Mouse (Mus musculus) spleen, adult 2 months (tissue): ENCODE results near the gene Rab3a. TPM values are rescaled to one million over a fixed set of nuclear protein-coding genes. Genes with fewer than 3 reads are reported as not detected.
A peak's percentile ranks its signal among the peaks of the same experiment; 100 is the strongest.

ENCODE experiments used
- DNase-seq, 2 experiments: peaks; one replicate each; pipeline versions ENCODE4 v3.0.0 to v3.0.0-alpha.2; 2012 to 2021; ENCODE audit warnings: low spot score in 2 of 2, low read depth in 1 of 2
- H3K27ac ChIP-seq: fragments of 200-500 bp; 2 replicates; pipeline ENCODE4 v1.5.1; 2012; ENCODE audit warnings: low read length, inconsistent platforms; ENCODE audit not compliant: insufficient read depth
- H3K27me3 ChIP-seq: fragments of 200-500 bp; 2 replicates; pipeline ENCODE4 v1.6.1; 2012; ENCODE audit warnings: mild to moderate bottlenecking, moderate library complexity, low read length, inconsistent platforms; ENCODE audit not compliant: control insufficient read depth, insufficient read depth
- H3K36me3 ChIP-seq: fragments of 200-500 bp; 2 replicates; pipeline ENCODE4 v1.6.1; 2012; ENCODE audit warnings: mild to moderate bottlenecking, low read length, inconsistent platforms; ENCODE audit not compliant: control insufficient read depth, insufficient read depth
- H3K4me1 ChIP-seq: fragments of 200-500 bp; 2 replicates; pipeline ENCODE4 v1.6.1; 2011; ENCODE audit warnings: inconsistent platforms; ENCODE audit not compliant: control insufficient read depth, insufficient read depth, insufficient read length
- H3K4me3 ChIP-seq: fragments of 200-500 bp; 2 replicates; pipeline ENCODE4 v1.5.1; 2011; ENCODE audit warnings: mild to moderate bottlenecking, inconsistent platforms; ENCODE audit not compliant: insufficient read depth, insufficient read length; ENCODE audit errors: extremely low read depth
- CTCF ChIP-seq: fragments of 200-500 bp; IDR thresholded peaks from 2 replicates; pipeline ENCODE4 v1.5.1; 2011; ENCODE audit warnings: mild to moderate bottlenecking, inconsistent platforms; ENCODE audit not compliant: insufficient read depth, insufficient read length, insufficient replicate concordance; ENCODE audit errors: extremely low read depth
- POLR2A ChIP-seq: fragments of 200-500 bp; IDR thresholded peaks from 2 replicates; pipeline ENCODE4 v1.6.1; 2011; ENCODE audit warnings: low read depth, low read length, inconsistent platforms
- WGBS: fragments of 180-500 bp; shearing (Covaris S2); methylation state at CpG from one replicate; pipeline ENCODE4 v1.1.7; 2018; 5-methylcytosine and 5-hydroxymethylcytosine counted together
- polyA plus RNA-seq: library from polyadenylated mRNA; depleted of rRNA; stranded (reverse); fragments of >200 nt; gene quantifications from 2 replicates; pipeline ENCODE4 v1.2.3, GENCODE M21; 2012

Rab3a gene
- polyA plus RNA-seq, 1 experiment: 12.1 TPM

- TF ChIP-seq POLR2A (no peak), CTCF (no peak)
- H3K36me3 ChIP-seq: no peaks in the 10 kb centered on the region
- peak; percentile 74 to 80 for DNase-seq
- H3K4me3 ChIP-seq: peak overlapping the region; percentile 58
- H3K27me3 ChIP-seq: no peaks in the 10 kb centered on the region
- peaks cover 35% of the 10 kb centered on the region for H3K4me1 ChIP-seq
- H3K27ac ChIP-seq: no peak overlapping the region
- 2% methylated on average over 56 of the region's 57 CpGs for WGBS
Observed at GRCm38 (mm10) chr8:70797081-70798070, 42.9 kb downstream of the Rab3a start.

GRCm38 (mm10) chr8:70798281-70798680, 43.8 kb downstream of the Rab3a start:
- Histone ChIP-seq H3K36me3 (no peaks in the 10 kb centered on the region), H3K4me1 (peaks cover 29% of the 10 kb centered on the region), H3K4me3 (no peak overlapping the region), H3K27ac (no peak overlapping the region), H3K27me3 (no peaks in the 10 kb centered on the region)
- TF ChIP-seq POLR2A (no peak), CTCF (no peak)
- WGBS: 38% methylated on average over 15 of the region's 15 CpGs
- DNase-seq: no peak

GRCm38 (mm10) chr8:70800648-70801047, 46.2 kb downstream of the Rab3a start:
- WGBS: 44% methylated on average over 10 of the region's 10 CpGs
- no peak overlapping the region for H3K27ac ChIP-seq
- DNase-seq: no peak
- no peak overlapping the region for H3K4me3 ChIP-seq
- H3K27me3 ChIP-seq: no peaks in the 10 kb centered on the region
- peaks cover 33% of the 10 kb centered on the region for H3K4me1 ChIP-seq
- no peaks in the 10 kb centered on the region for H3K36me3 ChIP-seq
- TF ChIP-seq CTCF (no peak), POLR2A (no peak)

GRCm38 (mm10) chr8:70801156-70801555, 46.7 kb downstream of the Rab3a start:
- DNase-seq: peak in 1 of 2 experiments; percentile 44
- H3K4me3 ChIP-seq: no peak overlapping the region
- no peaks in the 10 kb centered on the region for H3K27me3 ChIP-seq
- TF ChIP-seq CTCF (no peak), POLR2A (no peak)
- H3K4me1 ChIP-seq: peaks cover 38% of the 10 kb centered on the region
- no peaks in the 10 kb centered on the region for H3K36me3 ChIP-seq
- 32% methylated on average over 15 of the region's 15 CpGs for WGBS
- no peak overlapping the region for H3K27ac ChIP-seq

- no peak overlapping the region for H3K4me3 ChIP-seq
- peaks cover 40% of the 10 kb centered on the region for H3K4me1 ChIP-seq
- H3K36me3 ChIP-seq: no peaks in the 10 kb centered on the region
Observed at GRCm38 (mm10) chr8:70801830-70802229, 47.4 kb downstream of the Rab3a start.

GRCm38 (mm10) chr8:70802786-70803510, 48.5 kb downstream of the Rab3a start:
- DNase-seq: no peak
- Histone ChIP-seq H3K27me3 (no peaks in the 10 kb centered on the region), H3K4me1 (peaks cover 39% of the 10 kb centered on the region; the same call in 1 of the 2 replicates), H3K27ac (no peak overlapping the region), H3K36me3 (no peaks in the 10 kb centered on the region), H3K4me3 (no peak overlapping the region)
- TF ChIP-seq CTCF (no peak), POLR2A (no peak)
- 83% methylated on average over 11 of the region's 11 CpGs for WGBS

More at GRCm38 (mm10) chr8:70801830-70802229, 47.4 kb downstream of the Rab3a start:
- H3K27ac ChIP-seq: no peak overlapping the region
- WGBS: 75% methylated on average over 1 of the region's 1 CpGs
- no peak for DNase-seq
- TF ChIP-seq CTCF (no peak), POLR2A (no peak)
- H3K27me3 ChIP-seq: no peaks in the 10 kb centered on the region
